Mouse (Mus musculus) frontal cortex, postnatal 25 days (tissue): ENCODE data around the gene Spata3.
"Not testable (repeated sequence)": the region's sequence is repeated elsewhere in the genome, so short reads cannot be mapped to it uniquely, and the experiment has no call there.

Source experiments
- DNase-seq, 2 experiments: peaks; one replicate each; pipeline ENCODE4 v3.0.0; 2022; ENCODE audit warnings: low spot score in 2 of 2

The Spata3 gene

DNA sequence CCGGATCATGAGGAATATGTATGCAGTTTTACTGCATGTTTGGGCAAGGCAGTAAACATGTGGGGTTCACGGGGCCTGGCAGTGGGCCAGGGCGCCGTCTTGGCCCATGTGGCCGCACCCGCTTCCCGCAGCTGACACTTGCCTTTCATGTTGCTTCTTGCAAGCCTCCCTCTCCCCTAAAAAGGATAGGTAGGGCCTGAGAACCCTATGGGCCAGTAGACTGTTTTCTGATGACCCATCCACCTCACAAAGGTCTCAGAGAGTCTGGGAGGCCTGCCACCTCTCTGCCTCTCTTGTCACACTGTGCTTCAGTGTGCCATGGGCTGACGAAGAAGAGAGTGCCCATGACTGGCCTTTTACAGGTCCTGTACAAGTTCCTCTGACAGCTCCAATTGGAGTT lies at the start of gene Spata3:
Gene Spata3, plus strand, starts transcription at position 301 of the 400 bp plus-strand sequence.
- DNase-seq = no peak

DNA sequence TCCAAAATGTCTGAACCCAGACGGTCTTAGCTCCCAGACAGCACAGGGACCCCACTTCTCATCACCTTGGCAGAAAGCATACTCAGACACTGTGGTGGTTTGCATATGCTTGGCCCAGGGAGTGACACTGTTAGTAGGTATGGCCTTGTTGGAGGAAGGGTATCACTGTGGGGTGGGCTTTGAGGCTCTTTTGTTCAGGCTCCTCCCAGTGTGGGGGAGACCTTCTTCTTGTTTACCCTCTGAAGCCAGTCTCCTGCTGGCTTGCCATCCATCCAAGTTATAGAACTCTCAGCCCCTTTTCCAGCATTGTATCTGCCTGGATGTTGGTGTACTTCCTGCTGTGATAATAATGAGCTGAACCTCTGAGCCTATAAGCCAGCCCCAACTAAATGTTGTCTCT lies 47.5 kb upstream of the Spata3 start:
- DNase-seq = no peak

DNA sequence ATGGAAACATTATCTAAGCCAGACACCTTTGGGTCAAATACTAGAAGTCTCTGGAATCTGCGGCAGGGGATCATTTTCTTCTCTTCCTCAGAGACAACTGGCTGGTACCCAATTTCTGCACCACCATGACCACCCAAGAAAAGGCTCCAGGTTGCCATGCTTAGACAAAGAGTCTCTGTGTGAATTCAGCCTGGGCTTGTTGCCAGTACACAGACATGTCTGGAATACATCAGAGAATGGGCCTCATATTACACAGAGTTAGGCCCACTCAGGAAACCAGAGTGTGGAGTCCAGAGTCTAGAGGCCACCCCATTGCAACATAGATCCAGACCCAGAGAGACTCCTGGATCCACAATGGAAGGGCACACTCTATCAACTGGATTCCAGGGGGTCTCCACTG lies 47.1 kb upstream of the Spata3 start:
- DNase-seq = no peak

DNA sequence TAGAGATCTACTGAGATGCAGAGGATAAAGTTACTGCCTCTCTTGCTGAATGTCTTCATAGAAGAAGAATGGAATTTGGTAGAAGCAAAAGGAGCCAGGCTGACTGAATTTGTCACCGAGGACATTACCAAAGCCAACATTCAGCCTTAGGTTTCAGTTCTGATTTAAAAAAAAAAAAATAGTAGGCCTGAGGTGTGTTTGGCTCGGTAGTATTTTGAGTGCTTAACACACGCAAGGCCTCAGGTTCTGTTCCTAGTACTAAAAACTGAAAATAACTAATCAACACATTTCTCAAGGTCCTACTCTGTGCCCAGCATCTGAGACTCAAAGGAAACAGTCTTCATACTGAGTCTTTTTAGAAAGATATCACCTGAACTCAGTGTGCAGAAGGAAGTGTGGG lies 45.5 kb upstream of the Spata3 start:
- no peak for DNase-seq

DNA sequence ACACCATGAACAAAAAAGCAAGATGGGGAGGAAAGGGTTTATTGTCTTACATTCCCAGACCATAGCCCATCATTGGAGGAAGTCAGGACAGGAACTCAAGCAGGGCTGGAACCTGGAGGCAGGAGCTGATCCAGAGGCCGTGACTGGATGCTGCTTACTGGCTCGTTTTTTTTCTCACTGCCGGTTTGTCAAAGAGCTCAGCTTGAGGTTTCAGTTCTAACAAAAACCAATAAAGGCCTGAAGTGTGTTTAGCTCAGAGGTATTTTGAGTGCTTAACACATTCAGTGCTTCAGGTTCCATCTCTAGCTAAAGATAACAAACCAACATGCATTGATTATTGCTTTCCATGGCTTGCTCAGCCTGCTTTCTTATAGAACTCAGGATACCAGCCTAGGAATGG lies 44.3 kb upstream of the Spata3 start:
- DNase-seq = no peak

DNA sequence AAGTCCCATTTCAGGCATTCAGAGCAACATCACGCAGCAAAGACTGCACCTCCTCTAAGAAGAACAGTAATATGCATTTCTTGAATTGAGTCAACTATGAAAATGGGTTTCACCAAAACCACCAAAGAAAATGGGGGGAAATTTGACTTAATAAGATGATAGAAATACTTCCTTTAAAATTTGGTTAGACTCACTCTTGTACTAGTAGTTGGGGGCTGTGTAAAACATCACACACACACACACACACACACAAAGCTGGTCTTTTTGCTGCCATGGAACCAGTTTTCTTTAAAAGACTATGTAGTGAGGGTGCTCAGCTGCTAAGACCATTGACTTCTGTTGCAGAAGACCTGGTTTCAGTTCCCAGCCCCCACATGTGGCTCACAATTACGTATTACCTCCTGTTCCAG lies 43.1 kb upstream of the Spata3 start:
- DNase-seq = no peak

DNA sequence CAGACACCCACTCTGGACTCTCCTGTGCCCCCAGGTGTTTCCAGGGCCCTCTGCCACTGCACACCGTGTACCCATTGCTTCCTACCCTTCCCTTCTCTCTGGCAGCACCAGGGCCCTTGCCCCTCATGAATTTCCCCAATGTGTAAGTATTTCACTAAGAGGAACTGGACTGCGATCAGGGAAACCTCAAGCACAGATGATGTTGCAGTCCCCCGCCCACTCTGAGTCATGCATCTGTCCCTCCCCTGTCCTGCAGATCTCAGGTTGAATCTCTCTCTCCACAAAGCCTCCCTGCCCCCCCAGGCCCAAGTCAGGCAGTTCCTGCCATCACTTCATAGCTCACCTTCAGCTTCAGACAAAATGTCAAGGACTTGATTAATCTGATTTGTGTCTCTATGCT lies 38.9 kb upstream of the Spata3 start:
- no peak for DNase-seq

DNA sequence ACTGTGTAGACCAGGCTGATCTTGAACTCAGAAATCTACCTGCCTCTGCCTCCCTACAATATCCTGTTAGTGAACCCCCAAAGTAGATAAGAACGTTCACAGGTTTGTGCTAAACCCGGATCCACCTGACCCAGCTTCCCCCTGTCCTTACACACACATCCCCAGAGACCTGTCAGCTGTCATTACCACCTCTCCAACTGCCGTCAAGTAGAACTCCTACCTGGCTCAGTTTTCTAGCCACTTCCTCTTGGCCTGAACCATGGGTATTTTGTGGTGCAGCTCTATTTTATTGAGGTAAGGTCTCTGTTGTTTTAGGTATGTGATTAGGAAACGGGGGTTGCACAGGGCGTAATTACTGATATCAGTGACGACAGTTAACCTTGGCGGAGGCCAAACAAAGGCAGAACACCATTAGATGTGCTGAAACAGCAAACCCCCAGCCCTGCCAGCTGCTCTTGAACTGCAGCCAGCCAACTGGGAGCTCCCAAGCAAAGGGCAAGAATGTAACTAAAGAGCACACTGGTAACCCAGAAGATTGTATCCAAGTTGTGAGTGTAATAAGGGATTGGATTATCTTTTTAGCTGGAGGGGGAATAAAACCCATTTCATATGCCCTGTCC lies 34.8 kb upstream of the Spata3 start:
- no peak for DNase-seq

DNA sequence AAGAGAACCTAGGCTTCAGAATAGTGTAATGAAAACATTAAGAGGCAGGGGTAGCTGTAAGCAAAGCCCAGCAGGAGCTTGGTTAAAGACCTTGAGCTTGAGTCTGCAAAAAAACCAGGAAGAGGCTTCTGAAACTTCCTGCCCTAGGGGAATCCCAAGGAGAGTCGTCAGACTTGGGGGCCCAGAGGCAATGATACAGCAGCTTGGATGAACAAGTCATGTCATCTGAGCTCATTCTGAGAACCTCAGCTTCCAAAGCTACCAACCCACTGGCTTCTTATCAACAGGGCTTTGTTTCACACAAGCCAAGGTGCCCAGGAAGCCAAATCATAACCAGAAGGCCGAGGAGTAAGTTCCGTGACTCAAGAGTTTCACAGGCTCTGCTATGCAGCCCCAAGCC lies 30.8 kb upstream of the Spata3 start:
- no peak for DNase-seq

DNA sequence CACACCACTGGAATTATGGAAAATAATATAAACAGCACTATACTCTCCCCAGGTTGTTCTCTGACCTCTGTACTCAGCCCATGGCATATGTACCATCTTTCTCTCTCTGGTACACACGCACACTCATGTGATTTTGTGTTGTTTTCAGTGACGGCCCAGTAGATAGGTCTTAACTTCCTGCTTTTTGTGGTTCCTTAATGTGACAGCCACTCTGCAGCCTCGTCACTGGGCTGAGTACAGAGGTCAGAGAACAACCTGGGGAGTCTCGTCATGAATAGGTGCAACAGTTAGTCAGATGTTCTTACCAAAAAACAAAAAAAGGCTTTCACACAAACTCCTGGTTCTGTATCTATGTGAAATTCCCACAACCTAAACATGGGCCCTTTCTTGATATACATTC lies 28.3 kb upstream of the Spata3 start:
- DNase-seq = no peak

DNA sequence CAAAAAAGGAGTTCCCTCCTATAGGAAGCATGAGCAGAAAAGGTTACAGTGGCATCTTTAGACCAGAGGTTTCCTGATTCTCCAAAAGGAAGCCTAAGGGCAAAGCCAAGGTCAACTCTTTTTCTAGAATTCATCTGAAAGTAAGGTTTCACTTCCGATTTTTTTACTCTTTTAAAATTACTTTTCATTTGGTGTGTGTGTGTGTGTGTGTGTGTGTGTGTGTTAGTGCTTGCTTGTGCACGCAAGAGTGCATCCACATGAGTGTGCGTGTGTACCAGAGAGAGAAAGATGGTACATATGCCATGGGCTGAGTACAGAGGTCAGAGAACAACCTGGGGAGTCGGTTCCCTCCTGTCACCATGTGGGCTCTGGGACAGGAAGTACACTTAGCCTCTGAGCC lies 27.7 kb upstream of the Spata3 start:
- DNase-seq = not testable (repeated sequence)

DNA sequence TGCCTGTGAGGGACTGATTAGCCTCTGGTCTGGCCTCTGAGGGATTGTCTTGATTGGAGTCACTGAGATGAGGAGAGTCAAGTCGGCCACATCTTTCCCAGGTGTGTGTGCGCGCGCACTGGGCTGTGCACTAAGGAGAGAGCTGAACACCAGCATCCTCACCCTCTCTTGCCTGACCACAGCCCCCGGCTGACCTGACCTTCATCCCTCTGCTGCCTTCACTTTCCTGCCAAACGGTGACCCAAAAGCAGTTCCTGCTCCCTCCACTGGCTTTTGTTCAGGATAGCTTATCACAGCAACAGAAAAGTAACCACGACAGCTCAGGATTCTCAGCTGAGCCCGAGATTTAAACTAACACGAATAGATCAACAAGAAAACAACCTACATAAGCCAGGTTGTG lies 24.4 kb upstream of the Spata3 start:
- no peak for DNase-seq

DNA sequence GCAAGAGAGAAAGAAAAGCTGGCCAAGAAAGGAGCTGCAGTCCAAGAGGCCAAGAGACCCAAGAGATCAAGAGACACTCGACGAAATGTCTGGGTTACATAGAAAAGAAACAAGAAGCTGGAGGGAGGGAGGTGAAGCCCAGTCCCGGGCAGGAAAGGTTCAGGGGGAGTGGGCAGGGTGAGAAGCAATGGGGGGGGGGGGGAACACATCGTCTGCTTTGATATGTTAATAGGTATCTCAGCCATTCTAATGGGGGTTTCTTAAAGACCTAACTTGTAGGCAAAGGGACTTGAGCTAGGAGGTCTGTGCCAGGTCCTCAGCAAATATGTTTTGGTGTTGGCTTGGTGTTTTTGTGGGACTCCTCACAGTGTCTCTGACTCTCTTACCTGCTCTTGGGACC lies 23.1 kb upstream of the Spata3 start:
- DNase-seq = no peak

DNA sequence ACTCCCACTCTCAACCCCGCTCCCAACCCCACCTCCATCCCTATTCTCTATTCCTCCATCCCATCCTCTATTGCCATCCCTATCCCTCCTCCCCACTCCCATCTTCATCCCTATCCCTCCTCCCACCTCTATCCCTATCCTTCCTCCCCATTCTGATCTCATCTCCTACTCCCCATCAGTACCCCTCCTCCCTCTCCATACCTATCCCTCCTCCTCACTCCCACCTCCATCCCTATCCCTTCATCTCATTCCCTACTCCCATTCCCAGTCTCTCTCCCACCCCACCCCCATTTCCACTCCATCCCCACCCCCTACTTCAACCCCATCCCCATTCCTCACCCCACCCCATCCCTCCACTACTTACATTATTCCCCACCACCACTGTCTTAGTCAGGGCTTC lies 19.4 kb upstream of the Spata3 start:
- no peak for DNase-seq

DNA sequence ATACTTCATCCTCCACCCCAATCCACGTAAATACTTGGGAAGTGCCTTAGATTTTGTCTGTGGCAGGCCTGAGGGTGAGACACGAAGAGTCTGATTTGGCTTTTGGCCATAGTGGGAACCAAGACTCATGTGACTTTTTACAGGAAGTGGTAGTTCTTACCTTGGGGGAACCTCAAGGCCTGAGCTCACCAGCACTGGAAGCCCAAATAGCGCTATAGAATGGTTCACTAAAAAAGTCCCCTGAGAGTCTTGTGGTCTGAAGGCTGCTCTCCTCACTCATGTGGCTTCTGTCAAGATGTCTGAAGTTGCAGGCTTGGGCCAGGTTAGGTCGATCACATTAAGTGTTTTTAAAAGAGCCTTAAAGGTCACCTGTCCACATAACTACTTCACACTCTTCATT lies 18.6 kb upstream of the Spata3 start:
- no peak for DNase-seq

DNA sequence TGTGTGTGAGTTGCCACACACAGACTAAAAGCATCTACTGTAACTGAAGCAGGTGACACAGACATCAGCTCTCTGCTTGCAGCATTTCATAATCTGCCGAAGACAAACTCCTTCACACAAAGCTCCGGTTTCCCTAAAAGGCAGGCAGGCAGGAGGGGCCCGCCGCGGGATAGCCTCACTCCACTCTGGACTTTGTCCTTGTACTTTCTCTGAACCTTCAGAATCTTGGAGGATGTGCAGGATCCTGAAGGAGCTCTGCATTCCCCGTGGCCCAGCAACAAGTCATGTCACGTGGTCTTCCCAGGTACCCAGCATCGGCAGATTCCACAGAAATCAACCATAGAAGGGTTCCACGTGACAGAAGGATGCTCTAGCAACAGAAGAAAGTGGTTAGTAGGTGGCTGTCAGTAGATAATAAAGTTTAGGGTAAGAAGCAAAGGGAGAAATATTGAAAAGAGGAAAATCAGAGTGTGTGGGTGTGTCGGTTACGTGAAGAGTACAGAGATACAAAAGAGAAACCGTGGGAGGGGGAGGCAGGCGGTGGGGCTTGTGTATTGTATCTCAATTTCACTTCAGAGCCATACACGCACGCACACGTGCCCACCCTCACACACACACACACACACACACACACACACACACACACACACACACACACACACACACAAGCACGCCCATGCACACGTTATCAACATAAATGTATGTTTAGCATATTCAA lies 16.6 kb upstream of the Spata3 start:
- no peak for DNase-seq

DNA sequence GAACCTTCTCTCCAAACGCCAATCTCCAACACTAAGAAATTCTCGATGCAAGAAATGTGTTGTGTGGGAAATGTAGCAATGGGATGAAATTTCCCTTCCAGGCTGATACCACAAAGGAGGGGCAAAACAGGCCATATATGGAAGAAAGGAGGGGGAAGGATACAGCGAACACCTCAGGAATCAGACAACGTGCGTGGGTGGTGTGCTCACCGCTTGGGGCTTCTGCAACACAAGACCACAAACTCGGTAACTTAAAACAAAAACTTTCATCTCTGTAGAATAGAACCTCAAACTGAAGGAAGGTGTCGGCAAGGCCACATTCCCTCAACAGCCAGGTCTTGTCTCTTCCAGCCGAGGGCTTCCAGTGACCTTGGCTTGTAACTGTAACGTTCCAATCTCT lies 11.1 kb upstream of the Spata3 start:
- DNase-seq = no peak

DNA sequence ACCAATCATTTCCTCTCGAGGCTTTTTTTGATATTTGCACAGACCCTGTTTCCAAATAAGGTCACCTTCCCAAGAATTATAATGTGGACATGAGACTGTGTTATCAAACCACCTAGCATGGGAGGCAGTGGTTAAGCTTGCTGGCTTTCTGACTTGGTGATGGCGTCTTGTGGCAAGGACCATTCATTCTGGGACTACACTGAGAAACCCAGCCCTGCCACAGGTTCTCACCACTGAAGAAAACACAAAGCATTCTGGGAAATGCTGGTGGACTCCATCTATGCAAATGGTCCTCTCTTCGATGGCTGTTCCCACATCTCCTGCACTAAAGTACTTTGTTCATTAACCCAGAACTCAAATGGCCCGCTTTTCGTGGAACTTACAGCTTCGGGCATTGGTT lies 10.6 kb upstream of the Spata3 start:
- no peak for DNase-seq

DNA sequence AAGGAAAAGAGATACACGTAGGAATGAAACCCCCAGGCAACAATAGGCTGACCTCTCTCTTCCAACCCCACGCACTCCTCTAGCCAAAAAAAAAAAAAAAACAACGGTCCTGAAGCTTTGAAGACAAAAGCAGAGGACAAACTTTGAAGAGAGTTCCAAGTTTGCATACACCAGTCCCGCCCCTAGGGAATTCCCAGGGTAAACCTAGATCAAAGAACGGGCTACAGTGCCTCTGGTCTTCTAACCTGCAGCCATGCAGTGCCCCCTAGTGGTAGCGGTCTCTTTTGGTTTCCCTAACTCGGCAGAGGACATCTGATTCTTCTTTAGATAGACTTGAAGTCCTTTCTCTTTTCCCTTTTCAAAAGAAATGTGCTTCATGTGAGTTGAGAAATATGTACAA lies 8.8 kb upstream of the Spata3 start:
- peak; percentile 90 to 92 for DNase-seq

DNA sequence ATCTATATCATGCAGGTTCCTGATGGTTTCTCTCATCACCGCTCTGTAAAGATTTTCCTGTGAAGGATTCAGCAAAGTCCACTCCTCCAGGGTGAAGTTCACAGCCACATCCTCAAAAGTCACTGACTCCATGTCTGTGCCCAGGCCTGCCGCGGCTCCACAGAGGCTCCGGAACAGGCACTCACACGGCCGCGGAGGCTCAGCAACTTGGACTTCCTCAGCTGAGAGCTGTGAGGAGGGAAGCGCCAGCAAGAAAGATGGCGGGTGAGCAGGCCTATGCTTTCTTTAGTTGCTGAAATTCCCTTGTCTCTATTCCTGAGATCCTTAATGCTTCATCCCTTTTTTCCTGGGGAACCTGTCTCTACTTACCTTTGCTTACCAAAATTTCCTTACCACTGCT lies 858 bp upstream of the Spata3 start:
- not testable (repeated sequence) for DNase-seq

DNA sequence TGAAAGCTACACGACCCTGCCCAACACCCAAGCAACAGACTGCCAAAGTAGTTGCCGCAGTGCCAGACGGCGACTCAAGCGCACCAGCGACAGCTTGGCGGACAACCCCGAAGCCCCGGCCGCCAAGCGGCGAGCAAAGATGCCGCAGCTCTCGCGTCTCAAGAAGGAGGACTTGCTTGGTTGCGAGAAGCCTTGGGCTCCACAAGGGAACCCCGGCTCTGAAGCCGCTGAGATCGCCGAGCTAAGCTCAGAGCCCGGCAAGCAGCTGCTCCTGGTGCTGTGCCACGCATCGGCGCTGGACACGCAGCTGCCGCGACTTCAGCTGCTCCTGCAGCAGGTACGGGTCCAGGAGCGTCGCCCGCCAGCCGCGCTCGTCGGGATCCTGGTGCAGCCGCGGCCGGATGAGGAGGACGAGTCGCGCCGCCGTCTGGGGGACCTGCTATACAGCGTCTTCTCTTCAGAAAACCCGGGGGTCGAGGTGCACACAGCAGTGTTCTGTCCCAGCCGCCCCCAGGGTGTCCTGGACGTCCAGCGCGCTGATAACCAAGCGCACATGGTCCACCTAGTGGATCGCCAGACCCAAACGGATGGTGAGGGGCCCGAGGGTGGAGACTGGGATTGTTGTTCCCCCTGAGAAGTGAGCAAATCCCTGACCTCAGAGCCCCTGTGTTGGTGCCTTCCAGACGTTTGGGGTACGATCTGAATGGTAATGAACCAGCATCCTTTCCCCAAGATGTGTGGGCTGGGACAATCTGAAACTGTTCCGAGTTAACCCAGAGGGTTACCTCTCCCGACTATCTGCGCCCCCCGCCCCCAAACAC lies 1.8 kb downstream of the Spata3 start:
- peak; percentile 52 to 64 for DNase-seq

DNA sequence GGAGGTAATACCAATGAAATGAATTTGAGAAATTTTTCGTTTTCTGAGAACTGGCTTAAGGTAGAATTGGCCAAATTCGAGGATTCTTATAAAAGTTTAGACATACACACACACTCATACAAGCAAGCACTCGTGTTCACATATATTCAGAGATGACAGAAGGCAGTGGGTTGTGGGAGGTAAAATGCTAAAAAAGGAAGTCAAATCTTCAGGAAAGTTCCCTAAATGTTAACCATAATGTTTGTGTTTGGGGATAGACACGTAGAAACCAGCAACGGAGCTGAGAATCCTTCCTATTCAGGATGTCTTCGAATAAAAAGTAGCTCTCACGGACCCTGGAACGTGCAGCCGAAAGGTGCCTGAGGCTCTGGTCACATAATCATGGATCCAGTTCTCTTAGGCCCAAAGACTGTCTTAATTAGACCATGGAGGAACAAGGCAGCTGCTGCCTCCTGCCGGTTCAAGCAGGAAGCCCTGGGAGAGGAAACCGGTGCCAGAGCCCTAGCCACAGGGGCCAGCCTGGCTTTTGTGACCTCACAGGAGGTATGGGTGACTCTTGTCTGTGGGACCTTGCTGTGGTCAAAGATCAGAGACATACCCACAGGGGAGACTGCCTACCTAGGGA lies 4.9 kb downstream of the Spata3 start:
- no peak for DNase-seq
